Mouse (Mus musculus): ENCODE results near the gene Ulk4.

The Ulk4 gene

GRCm38 (mm10) chr9:121010544-121010943 is 266.5 kb downstream of the Ulk4 start:
- no peak for DNase-seq

DNA sequence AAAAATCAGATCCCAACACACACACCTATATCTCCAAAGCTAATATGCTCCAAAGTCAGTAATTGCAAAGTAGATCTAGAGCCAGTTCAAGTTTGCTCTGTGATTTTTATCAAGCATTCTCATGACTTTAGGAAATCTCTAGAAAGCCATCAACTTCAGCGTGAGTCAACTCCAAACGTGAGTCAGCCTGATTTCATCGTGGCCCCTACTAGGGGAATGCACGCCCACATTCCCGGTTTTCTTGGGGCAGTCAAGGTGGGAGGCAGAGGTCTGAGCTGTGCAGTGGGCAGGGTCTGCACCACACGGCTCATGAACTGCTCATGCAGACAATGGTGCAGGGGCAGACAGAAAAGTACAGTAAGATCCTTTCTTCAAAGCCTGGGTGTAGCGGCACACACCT is 271.0 kb downstream of the Ulk4 start:
- DNase-seq: no peak

DNA sequence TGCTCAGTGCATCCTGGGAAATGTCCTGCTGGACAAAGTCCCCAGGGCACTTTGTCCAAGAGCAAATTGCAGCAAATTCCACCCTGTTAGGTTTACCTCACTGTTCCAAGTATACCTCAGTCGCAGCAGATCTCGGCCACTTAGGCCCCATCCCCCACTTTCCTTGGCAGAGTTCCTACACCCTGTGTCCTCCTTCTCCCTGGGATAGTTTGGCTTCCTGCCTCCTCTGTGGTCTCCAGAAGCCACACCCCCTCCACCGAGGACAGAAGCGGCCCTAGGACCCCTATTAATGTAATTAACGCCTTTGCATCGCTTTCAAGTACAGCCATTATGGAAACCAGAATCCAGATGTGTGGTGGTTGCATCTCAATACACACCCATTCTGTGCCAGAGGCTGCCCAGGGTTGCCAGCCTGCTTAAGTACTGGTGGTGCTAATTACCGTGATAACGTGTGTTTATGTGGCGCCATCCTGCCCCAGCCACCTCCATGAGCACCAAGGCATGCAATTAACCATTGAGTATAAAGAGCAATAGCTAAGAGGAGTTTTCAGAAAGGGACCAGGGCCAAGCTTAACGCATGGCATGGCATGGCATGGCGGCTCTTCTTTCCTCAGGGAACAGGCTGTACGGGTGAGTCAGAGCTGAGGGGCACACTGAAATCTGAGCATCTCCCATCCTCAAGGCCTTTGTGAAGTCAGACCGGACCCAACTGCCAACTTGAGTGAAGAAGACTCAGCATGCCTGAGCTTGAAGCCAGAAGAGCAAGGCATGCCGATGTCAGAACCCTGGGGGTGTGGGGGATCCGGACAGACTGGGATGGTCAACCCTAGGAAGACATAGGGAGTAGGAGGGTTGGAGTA is 275.1 kb downstream of the Ulk4 start:
- no peak for DNase-seq

- DNase-seq: no peak
These were observed 276.2 kb downstream of the Ulk4 start for GRCm38 (mm10) chr9:121000641-121001320.

DNA sequence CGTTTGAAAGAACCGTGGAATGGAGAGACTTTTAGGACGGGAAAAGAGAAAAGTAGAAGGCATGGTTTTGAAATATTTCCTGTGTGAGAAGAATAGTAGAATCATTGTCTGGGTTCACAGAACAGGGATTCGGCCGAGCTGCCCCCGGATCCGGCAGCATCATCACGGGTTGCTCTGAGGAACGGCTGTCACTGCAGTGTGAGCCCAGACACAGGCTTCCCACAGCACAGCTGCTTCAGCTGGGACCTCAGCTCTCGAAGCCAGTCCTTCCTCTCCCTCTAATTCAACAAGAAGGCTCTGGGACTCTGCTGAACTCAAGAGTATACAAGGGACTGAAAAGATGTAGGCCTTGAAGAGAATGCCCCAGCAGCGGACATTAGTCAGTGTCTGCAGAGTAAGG is 278.3 kb downstream of the Ulk4 start:
- DNase-seq: no peak

DNA sequence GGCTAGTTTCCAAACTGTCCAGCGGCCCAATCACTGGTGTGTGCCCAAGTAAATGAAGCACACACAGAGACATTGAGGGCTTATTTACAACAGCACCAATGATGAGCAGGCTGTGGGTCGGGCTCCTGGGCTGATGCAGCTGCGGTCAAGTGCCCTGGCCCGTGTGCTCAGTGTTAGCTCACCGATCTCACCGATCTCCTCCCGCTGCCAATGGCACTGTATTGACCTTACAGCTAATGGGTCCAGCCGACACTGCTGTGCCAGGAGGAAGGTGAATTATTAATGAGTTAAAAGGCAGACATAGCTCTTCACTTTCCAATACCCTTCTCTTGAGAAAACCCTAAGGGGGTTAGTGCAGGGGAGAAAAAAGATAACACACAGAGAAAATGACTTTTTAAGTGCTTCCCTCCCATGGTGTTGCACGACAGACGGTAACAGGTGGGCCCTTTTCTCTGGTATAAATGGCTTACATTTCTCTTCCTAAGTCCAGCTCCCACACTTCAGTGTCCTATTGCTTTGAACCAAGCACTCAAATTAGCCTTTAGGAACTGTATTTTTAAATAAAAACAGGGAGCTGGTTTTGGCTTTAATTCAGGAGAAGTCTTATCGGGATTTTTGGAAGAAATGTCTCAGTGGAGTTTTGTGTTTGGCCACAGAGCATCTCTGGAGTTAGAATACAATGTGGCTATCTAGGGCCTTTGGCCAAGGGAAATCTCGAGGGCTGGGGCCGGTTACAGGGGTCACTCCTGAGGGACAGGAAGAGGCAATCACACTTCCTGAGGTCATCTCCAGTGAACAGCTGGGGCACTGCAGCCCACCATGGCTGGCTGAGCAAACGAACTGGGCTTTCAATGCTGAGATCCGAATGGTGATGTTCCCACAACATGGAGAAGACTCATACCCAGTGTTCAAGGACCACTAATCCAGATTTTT is 282.5 kb downstream of the Ulk4 start:
- DNase-seq: no peak

DNA sequence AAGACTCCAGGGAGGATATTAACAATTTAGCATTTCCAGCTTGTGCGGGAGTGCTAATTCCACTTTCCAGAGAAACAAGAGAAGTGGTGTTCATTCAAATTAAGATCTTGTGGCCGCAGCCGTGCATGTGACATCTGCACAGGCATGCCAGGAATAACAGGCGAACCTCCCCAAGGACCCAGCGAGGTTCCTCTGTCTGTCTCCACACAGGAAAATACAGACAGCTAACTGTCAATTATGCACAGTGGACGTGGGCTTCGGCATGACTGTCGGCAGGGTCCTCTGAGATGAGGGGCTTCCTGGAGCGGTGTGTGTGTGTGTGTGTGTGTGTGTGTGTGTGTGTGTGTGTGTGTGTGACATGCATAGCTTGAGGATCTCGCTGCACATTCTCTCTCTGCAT is 284.0 kb downstream of the Ulk4 start:
- no peak for DNase-seq

DNA sequence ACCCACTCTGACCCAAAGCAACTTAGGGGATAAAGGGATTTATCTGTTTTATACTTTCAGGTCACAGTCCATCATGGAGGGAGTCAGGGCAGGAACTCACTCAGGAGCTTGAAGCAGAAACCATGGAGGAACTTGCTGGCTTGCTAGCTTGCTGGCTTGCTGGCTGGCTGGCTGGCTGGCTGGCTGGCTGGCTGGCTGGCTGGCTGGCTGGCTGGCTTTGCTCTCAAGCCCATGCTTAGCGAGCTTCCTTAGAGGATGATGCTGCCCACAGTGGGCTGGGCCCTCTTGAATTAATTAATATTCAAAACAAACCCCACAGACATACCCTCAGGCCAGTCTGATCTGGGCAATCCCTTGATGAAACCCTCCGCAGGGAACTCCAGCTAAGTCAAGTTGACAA is 285.2 kb downstream of the Ulk4 start:
- no peak for DNase-seq

DNA sequence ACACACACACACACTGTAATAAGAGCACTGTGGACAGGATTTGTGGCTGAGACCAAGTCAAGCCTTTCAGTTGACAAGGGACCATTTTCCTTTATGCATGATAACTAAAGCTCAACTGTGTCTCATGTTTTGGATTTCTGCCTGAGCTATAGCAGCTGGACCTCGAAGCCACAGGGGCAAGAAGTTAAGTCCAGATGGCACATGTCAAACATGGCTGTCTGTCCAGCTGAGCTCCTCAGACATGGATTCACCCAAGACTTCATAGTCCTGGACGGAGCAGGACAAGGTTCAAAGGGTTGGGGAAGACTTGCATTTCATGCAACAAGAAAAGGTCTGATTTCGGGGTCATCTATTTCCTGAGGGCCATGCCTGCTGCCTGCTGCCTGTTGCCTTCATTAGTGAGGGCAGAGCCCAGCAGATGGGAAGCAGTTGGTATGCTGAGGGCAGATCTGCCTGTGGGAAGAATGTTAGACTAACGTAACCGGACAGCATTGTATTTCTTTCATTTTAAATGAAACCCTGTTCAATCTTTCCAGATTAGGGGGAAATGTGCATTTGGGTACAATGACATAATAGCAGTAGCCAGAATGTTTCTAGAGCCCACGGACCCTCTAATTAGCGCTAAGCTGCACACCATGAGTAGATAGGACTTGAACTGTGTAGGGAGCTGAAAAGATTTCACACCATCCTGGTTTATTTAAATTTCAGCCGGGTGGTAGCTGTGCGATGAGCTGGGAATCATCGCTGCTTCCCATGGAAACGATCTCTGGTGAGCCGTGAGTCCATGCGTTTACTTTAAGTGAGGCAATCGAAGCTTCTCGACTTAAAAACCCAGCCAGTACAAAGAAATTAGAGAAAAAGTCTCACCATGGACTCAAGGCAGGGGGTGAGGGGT is 286.9 kb downstream of the Ulk4 start:
- no peak for DNase-seq

- no peak for DNase-seq
These were observed 288.9 kb downstream of the Ulk4 start for GRCm38 (mm10) chr9:120988088-120988487.

DNA sequence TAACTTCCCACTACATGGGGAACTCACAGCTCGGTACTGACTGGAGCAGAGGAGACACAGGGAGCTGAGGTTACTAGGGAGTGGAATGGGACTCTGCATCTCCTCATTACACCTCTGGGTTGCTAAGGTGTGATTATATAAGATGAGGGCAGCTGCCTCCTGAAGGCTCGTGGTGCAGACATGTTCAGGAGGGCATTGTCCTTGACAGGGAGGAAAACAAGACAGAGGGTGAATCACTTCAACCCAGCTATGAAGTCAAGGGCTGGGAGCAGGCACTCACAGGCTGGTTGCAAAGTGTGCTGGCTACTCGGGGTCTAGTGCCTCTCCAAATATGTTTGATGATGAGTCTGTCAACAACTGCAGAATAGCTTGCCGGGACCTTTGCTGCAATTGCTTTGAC is 290.0 kb downstream of the Ulk4 start:
- no peak for DNase-seq

- DNase-seq: no peak
These were observed 290.7 kb downstream of the Ulk4 start for GRCm38 (mm10) chr9:120986255-120986654.

GRCm38 (mm10) chr9:120985524-120985923 is 291.5 kb downstream of the Ulk4 start:
- no peak for DNase-seq

DNA sequence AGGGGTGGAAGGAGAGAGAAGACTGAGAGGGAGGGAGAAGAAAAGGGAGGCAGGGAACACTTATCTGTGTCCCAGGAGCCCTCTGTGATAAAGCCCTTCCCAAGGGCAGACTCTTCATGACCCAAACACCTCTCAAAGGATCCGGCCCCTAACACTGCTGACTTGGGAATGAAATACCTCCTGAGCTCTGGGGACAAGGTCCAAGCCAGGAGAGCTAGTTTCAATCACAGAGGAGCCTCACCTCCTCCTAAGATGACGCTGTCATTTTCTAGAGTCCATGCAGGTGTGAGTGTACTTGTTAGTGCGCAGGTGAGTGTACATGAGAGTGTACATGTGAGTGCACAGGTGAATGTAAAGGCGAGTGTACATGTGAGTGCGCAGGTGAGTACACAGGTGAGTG is 292.0 kb downstream of the Ulk4 start:
- DNase-seq: no peak

- DNase-seq: no peak
These were observed 292.5 kb downstream of the Ulk4 start for GRCm38 (mm10) chr9:120984509-120984908.

DNA sequence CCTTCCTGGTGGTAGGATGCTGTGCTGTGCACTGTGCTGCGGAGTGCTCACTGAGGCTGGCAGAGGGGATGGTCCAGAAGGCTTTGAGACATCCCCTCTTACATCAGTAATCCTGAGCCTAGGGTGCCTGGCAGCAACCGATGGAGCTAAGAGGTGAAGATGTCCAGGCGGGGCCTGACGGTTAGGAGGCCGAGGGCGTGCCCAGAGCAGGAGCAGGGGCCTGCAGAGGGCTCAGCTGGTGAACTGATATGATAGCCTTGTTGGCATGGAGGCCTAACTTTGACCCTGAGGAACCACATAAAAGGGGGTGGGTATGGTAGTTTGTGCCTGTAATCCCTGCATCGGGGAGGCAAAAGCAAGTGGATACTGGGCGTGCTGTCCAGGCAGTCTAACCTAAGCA is 293.1 kb downstream of the Ulk4 start:
- DNase-seq: no peak

DNA sequence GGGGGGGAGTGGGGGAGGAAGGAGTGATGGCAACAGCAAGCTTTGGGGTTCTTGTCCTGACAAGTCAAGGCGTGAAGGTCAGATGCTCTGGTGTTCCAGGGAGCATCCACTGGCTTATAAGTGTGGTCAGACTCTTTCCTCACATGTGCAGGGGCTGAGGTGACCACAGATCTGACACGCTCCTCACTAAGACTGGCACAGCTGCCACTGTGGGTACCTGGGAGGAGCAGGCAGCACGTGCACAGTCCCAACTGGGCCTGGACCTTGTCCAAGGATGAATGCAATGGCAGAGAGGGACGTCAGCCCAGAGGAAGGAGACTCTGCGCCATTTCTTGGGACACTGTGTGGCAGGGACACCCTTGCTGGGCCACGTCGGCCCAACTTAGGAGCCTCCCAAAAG is 295.2 kb downstream of the Ulk4 start:
- DNase-seq: no peak

- DNase-seq: no peak
These were observed 300.1 kb downstream of the Ulk4 start for GRCm38 (mm10) chr9:120976856-120977255.

- no peak for DNase-seq
These were observed 300.8 kb downstream of the Ulk4 start for GRCm38 (mm10) chr9:120976158-120976557.

DNA sequence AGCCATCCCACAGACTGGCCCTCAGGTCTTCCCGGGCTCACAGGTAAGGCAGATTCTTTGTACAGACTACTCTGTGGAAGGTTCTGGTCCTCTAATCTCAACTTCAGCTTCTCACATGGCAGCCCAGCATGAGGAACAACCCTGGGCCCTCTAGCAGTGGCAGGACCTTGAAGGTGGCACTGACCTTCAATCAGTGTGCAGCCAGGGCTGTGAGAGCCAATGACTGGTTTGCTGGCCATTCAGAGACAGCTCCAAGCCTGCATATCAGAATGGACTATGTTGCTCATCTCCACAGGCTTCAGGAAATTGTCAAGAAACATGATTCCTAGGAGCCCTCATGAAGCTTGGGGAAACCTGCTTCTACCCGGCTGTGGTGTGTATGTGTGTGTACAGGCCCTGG is 302.8 kb downstream of the Ulk4 start:
- DNase-seq: no peak

- DNase-seq: no peak
These were observed 303.9 kb downstream of the Ulk4 start for GRCm38 (mm10) chr9:120973026-120973515.

GRCm38 (mm10) chr9:120965007-120965406 is 312.0 kb downstream of the Ulk4 start:
- DNase-seq: no peak
